Mouse (Mus musculus) brain, embryonic 14.5 days (tissue): ENCODE measurements around the gene Lactb.

Source experiments
- CTCF ChIP-seq: fragments of 200-500 bp; IDR thresholded peaks from 2 replicates; pipeline ENCODE4 v1.5.1; 2012; ENCODE audit warnings: inconsistent platforms, mild to moderate bottlenecking, moderate library complexity, borderline replicate concordance; ENCODE audit not compliant: insufficient read depth, insufficient read length; ENCODE audit errors: extremely low read depth
- POLR2A ChIP-seq: fragments of 200-500 bp; IDR thresholded peaks from 2 replicates; pipeline ENCODE4 v1.6.1; 2012; ENCODE audit warnings: mild to moderate bottlenecking, inconsistent platforms, borderline replicate concordance; ENCODE audit not compliant: poor library complexity, insufficient read depth, insufficient read length, severe bottlenecking; ENCODE audit errors: extremely low read depth

GRCm38 (mm10) chr9:66922076-66922475, 53.2 kb downstream of the Lactb start:
- peak; percentile 4; the same call in 1 of the 2 replicates for TF ChIP-seq CTCF
- no peak for TF ChIP-seq POLR2A
